Mouse (Mus musculus) left cerebral cortex, adult 8-10 months (tissue): ENCODE data around the gene Ppara. TPM values are rescaled to one million over a fixed set of nuclear protein-coding genes. Genes with fewer than 3 reads are reported as not detected.

Experiments
- DNase-seq, 2 experiments: peaks; one replicate each; pipeline ENCODE4 v3.0.0; 2022; ENCODE audit warnings: low spot score in 2 of 2
- total RNA-seq, 4 experiments: library from RNA; stranded (reverse); gene quantifications; 2 replicates each; pipeline ENCODE4 v1.2.4; 2022

Gene Ppara
- 1 to 10 TPM; 2.8 to 3.6 (median 3.3) TPM for total RNA-seq

DNA sequence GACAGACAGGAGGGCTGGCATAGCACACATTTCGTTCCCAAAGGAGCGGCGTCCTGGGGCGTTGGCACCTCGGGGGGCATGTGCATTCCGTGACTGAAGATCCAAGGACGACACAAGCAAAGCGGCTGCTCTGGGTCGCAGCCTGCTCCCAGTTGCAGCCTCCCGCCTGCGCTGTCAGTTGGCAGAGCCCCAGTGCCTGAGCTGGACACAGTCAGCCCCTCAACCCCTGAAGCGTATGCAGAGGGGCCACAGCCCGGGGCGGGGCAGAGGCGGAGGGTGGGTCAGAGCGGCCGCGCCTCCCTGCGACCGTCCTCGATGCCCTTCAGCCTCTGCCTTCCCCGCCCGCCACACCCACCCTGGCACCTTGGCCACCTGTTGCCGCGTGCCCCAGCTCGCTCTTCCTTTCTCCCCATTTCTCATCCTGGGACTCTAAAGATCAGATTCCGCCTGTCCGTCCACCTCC is at the start of gene Ppara:
Gene Ppara, plus strand, starts transcription at position 413 of the 463 bp plus-strand sequence.
- DNase-seq, result no peak

DNA sequence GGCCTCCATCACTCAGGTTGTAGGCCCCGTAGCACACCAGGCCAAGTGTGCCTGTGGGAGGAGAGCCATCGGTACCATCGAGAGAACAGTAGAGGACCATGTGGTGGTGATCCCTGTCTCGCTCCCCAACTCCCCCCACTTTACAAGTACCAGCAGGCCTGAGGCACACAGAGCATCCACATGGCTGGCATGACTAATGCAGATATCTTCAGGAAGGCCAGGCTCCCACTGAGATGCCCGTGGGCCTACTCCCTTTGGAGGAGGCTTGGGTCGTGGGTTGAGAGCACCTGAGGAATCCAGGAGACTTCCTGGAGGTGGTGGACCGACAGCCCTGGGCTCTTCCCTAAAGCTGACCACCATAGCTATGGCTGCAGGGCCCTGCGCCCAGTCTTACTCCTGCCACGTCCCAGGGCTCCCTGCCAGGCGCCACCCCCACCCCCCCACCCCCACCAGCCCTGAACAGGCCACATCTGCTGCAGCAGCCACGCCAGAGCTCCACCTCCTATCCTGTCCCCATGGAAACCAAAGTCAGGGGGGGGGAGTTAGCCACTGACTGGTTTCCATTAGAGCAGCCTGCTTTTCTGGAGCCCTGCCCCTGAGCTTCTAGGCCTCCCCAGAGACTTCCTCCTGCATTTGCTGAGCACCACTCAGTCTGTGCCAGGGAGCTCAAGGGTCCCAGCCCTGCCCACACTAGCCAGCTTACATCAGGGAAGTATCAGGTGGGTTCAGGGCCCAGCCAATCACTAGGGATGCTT is 48.0 kb upstream of the Ppara start:
- DNase-seq, result peak in 1 of 2 experiments; percentile 85

DNA sequence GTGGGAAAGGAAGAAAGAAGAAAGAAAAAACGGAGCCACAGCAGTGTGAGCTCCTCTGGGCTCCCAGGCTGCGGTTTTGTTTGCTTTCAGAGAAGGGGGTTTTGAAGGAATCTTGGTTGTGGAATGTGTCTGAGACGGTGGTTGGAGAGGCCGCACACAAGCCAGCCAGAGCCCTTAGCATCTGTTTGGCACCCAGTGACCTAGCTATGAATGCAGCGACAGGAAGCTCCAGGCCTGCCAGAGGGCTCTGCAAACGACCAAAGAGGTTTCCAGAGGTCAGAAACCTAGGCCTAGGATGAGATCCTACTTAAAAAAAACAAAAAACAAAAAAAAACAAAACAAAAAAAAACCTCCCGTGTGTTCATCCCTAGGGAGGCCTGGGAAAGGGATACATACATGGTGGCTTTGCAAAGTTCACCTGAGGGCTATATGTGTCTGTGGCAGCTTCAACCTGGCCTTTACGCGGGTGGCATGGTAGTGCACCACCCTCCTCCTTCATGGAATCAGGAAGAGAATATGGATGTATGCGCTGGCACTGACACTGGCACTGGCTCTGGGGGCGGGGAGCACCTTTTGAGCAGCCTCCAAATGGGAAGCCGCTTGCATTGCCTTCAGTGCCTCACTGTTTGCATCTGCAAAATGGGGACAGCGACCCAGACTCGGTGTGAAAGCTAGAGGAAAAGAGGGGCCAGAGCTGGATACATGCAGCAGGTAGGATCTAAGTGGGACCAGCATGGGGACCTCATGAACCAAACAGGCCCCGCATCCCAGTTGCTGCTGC is 47.0 kb upstream of the Ppara start:
- no peak for DNase-seq

DNA sequence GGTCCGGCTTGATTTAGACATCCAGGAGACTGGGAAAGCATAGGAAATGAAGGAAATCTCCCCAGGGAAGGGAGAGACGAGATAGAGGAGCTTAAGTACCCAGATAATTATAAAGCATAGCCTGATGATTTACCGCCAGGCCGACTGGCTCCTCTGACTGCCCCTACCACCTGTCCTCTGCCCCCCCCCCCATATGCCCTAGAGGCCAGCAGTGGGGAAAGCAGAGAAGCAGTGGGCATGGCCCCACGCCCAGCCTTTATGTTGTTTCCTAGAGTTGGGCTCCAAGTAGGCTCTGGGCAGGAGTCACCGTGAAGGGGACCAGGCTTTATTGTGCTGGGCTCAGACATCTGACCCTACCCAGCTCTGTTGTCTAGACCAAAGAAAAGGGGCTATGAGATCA is 46.0 kb upstream of the Ppara start:
- no peak for DNase-seq

DNA sequence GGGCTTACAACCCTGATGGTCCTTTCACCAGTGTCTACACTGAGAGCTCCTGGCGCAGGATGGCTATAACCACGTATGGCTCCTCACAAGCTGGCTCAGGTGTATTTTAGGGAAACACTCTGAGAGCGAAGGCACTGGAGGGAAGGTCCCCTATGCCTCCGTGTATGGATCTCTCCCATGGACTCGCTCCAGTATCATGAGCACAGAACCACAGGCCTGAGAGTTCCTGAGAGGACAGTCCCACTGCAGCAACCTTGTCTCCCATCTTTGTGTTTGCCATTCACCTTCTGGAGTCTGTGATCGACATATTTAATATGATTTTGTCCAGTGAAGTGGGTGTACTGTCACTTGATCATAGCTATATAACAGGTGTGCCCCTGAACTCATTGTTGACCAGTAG is 45.3 kb upstream of the Ppara start:
- no peak for DNase-seq

- no peak for DNase-seq
Measured at GRCm38 (mm10) chr15:85690058-85690457, 44.7 kb upstream of the Ppara start.

DNA sequence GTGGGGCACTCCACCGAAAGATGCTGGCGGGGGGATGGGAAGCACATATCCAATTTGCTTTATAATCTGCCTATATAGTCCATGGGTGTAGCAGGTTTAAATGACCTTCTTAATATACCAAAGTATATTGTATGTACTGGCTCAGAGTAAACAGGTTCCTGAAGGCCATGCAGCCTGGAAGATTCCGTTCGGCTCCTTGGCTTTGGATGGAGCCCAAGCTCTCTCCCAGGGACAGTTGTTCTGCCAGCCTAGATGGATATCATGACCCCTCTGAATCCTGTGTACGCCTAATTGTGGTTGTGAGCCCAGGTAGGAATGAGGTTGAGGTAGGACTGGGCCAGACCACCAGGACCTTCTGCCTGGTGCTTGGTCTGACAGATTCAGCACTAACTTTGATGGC is 43.9 kb upstream of the Ppara start:
- DNase-seq, result no peak

- no peak for DNase-seq
Measured at GRCm38 (mm10) chr15:85693115-85693514, 41.7 kb upstream of the Ppara start.

DNA sequence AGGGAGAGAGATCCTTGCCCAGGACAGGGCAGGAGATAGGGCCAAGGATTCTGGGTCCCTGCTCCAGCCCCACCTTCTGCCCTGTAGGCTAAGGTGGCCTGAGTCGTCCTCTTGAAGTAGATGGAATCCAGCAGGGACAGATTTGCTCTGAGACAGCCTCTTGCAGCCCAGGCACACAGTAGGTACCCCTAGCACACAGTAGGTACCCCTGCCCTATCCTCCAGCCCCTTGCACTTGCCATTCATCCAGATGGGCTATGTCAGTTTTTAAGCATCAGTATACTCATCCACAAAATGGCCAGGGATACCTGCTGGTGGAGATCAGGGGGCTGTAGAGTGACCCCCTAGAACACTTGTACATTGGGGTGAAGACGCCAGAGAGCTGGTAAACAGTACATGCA is 41.0 kb upstream of the Ppara start:
- DNase-seq, result no peak

- no peak for DNase-seq
Measured at GRCm38 (mm10) chr15:85694379-85694778, 40.4 kb upstream of the Ppara start.

DNA sequence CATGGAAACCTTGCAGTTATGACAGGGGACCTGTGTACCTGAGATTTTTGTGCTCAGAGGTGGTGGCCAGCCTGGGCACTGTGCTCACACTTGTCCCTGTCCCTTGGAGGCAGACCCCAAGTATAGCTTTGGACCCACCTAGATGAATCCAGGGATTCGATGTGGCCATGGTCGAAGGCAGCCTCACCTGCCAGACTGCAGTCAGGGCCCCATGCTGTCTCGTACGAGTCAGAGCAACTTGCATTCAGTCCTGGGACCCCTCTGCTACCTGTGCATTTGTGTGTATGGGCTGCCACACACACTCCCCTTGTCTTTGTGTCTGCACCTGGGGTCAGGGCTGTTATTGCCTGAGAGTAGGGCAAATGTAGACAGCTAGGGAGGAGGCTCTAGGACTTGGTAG is 39.5 kb upstream of the Ppara start:
- no peak for DNase-seq

DNA sequence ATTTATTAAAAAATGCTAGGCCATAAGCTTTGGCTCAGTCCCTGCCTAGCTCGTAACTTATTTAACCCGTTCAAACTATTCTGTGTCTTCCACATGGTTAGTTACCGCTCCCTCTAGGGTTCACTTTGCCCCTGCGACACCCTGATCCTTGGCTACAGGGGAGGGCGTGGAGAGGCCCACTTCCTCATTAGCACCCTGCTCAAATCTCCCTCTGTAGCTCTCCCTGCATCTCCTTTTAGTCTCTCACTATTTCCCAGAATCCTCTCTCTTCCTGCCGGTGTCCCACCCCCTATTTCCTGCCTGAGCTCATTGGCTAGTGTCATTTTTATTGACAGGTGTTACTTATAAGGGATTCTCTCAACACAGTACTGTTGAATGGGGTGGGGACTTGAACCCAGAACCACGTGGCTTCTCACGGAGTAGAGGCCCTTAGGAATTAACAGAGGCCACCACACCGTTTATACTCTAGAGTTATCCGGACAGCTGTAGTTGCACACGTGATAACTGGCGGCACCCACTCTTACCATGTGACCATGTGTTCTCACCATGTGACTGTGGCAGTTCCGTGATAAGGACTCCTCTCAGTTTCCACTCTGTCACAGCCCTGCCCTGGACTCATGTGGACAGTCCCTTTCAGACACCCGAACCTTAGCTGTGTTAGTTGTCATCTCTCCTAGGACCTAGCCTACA is 36.3 kb upstream of the Ppara start:
- no peak for DNase-seq

DNA sequence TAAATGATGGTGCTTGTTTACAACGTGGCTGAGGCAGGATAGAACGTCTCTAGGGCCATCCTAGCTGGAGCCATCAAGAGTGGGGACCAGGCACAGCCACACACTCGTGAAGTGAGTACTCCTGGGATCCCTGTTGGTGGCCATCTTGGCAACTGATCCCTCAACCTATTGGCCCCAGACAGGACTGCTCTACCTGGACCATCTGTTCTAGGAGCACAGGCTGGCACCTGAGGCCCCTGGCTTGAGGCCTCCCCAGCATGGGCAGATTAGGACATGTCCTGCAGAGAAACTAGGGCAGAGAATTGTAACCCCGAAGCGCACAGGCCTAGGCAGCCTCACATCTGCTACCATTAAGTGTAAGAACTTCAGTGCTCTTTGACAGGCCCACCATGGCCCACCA is 35.3 kb upstream of the Ppara start:
- DNase-seq, result no peak

DNA sequence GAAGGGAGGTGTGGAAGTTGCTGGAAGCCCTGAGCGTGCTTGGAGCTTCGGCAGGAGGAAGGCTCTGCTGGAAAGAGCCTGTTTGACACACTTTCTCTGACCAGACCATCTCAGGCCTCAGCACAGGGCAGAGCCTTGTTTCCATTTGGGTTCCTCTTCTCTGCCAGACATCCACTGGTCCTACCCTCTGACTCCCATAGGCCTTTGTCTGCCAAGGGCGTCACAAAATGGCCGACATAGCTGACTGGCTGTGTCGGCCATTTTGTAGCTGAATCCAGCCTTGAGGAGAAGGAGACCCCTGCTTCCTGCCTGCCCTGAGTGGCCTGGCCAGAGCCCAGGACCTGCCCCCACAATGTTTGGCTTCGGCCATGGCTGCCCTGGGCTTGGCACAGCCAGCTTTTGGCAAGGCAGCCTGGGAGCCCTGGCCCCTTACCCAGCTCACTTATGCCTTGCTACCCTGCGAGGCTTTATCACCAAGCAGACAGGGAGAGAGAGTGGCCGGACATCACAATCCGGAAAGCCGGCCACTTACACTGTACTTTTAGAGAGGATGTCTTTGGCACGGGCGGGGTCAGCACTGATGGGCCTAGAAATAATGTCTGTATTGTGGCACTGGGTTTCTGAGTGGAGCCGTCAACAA is 34.8 kb upstream of the Ppara start:
- DNase-seq, result no peak

DNA sequence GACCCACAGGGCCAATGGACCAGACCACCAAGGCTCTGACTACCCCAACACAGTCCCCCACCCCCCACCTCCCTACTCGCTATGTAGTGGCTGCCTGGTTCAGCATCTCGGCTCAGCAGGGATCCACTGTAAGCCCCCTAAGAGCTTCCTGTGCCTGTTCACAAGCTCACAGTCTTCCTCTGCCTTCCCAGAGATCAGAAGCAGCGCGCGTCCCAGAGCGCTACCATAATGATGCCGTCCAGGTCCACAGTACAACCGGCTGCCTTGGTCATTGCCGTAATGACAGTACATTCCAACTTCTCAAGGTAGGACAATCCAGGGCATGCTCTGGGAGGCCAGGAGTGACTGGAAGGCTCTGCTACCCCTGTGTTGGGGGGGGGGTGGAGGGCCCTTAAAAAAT is 34.1 kb upstream of the Ppara start:
- no peak for DNase-seq

DNA sequence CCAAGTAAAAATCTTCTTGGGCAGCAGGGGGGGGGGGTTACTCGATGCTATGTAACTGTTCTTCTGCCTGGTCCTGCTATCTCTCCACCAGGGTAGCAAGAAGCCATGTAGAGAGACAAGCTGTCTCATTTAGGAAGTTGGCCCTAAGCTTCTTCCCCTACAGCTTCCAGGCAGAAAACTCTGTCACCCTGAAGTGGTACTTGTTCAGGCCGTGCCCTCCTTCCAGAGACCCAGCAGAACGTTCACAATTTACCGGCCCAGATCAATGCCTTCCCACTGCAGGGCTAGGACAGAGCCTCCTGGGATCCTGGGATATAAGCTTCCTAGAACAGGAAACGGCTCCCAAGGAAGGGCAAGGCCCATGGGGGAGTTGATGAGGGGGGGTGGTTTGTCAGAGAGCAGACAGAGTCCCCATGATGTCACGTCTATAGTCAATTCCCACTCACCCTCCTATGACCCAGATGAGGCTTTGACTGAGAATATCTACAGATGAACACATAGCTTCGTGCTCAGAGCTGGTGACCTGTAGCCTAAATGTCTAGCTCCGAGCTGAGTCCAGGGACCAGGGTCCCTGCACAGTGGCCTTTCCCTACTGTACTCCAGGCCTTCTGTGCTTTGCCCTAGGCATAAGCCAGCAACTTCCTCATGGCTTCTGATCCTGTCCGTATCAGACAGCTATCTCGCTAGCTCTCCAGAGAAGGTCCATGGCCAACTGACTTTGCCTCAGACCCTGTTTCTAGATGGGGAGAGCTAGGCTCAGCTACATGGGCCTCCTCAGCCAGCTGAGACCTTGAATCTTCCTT is 33.5 kb upstream of the Ppara start:
- no peak for DNase-seq

- peak in 1 of 2 experiments; percentile 71 for DNase-seq
Measured at GRCm38 (mm10) chr15:85702411-85702951, 32.3 kb upstream of the Ppara start.

DNA sequence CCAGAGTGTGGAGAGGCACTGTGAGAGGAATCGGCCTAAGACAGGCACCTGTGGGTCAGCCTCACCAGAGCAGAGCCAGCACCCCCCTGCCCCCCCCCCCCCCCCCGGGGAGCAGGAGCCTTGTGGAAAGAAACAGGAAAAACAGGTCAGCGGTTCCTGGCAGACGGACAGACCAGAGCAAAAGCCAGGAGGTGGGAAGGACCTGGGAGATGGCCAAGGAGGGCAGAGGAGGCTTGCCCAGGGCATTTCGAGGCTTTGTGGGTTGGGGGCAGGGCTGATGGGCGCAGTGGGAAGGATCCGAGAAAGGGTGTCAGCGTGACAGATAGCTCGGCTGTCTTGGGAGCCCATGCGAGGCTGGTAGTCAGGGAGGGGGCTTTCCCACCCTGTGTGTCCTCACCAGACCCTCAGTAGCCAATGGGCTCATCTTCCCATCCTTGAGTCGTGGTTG is 31.6 kb upstream of the Ppara start:
- no peak for DNase-seq

DNA sequence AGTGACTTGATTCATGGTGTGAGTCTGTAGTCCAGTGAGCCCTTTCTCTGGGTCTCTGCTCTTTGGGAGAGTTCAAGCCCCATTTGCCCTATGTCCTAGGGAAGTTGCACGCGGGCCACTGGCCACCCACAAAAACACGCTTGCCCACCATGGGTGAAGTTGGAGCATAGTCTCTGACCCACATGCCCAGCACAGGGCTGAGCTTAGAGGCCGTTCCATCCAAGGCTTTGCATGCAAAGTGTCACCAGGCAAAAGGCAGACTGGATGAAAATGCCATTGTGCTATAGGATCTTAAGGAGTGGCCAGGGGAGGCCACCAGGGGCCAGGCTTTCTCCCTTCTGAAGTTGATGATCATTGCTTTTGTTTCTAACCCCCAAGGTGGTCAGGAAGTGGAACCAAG is 30.9 kb upstream of the Ppara start:
- no peak for DNase-seq

- DNase-seq, result no peak
Measured at GRCm38 (mm10) chr15:85704341-85705012, 30.3 kb upstream of the Ppara start.
